Mouse (Mus musculus): ENCODE measurements around the gene Bcap29.

Gene Bcap29

DNA sequence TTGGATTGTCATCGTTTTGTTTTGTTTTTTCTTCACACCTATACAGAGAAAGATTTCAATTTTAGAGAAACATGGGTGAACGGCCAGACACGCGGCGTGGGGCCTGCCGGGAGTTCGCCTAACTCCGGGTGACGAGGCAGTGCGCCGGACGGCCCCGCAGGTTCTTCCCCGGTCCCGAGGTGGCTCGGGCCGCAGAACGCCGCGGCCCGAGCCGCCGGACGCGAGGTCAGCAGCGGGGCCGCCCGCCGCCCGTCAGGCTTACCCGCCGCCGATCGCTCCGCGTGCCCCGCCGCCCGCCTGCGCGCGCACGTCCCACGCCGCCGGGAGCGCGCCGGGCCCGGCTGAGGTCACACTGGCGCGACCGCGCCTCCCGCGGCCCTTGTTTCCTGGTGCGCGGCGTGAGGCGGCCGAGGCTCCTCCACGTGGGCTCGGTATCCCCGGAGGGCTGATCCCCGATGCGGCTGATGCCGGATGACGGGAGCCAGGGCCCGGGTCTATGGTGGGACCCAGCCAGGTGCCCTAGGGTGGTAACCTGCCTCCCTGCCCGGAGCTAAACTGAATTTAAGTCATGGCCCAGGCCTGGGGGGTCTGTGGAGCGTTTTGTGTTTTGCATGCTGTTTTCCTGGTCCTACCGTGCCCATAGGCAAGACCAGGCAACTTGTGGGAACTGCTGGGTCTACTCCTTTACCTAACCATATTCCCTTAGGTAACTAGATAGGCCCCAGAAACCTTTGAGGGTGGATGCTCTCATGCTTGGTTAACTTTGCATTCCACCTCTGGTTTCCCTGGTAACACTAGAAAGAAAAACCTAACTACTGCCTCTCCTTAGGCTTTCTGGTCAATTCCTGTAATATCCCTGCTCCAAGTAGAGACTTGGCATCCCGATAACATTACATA is at the start of gene Bcap29:
TSS of gene Bcap29 (minus strand) at position 316 of the 897 bp plus-strand sequence.
- DNase-seq (ENCODE audit: low read depth, low spot score), result peak; percentile 65

DNA sequence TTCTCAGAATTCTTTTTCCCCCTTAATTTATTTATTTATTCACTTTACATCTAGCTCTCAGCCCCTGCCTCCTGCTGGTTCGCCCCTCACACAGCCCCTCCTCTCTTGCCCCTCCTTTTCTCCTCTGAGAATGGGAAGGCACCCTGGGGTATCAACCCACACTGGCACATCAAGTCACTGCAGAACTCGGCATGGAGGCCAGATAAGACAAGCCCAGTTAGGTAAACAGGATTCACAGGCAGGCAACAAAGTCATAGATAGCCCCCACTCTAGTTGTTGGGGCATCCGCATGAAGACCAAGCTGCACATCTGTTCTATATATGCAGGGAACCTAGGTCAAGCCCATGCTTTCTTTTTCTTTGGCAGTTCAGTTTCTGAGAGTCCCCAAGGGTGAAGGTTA is 32.7 kb upstream of the Bcap29 start:
- DNase-seq (ENCODE audit: low read depth, low spot score), result no peak

DNA sequence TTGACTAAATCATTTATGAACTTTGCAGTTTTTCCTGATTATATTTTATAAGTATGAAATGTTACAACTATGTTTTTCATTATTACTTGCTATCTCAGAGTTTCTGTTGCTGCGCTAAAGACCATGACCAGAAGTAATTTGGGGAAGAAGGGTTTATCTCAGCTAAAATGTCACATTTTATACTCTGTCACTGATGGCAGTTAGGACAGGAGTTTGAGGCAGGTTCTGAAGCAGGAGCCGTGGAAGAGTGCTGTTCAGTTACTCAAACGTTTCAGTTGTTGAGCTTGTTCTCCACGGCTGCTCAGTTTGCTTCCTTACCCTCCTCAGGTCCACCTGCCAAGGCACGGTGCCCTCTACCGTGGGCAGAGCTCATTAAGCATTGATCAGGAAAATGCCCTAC is 31.5 kb upstream of the Bcap29 start:
- no peak for DNase-seq (ENCODE audit: low read depth, low spot score)

- DNase-seq (ENCODE audit: low read depth, low spot score), result no peak
Observed at GRCm38 (mm10) chr12:31656841-31657240, 22.4 kb upstream of the Bcap29 start.

GRCm38 (mm10) chr12:31654965-31655477 is 20.6 kb upstream of the Bcap29 start:
- DNase-seq (ENCODE audit: low read depth, low spot score), result no peak

DNA sequence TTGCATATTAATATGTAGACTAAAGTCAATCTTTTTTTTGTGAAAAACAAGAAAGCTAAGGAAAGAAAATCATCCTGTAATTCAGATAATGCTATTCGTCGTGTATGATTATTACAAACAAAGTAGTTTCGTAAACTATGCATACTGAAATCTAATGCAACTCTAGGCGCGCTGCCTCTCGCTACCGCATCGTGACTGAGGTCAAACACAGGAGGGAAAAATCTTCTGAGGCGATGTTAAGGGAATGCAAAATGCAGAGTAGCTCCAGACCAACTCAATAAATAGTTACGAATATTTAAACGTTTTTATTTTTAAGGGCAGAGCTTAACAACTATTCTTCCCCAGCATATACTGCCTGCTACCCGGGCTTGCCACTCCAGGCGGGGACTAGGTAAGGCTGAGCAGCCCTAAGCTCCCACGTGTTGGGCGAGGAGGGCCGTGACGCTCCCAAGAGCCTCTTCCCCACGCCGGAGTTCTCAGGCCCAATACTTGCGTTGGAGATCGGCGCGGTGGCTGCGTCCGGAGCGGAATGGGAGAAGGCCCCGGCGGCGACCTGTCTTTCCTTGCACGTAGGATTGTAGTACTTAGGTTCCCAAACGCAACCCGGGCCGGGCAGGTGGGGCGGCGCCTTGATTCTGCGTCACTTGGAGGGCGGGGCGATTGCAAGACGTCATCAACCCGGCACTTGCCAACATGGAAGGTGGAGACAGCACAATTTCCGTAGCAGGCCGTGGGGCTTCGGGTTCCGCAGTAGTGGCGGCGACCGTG is 19.9 kb upstream of the Bcap29 start, which contains the start of the genes Dus4l and Cog5:
TSS of gene Dus4l (minus strand) at position 630 of the 768 bp plus-strand sequence.
TSS of gene Cog5 (plus strand) at position 673 of the 768 bp plus-strand sequence.
- DNase-seq (ENCODE audit: low read depth, low spot score), result peak; percentile 95

DNA sequence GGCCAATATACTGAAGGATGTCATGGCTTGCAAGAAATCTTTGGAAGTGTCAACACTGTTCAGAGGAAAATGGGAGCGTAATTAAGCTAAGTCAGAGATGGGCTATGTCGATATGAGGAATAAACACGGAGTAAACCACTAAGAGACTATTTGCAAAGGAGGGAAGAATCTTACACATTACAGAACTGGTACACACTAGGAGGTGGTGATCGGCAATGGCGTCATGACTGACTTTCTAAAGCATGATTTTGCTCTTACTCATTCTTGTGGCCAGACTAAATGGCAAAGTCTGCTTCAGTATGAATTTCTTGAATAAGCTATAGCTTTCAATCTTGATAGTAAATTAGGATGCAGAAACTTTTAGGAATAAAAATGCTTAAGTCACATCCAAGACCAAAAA is 19.2 kb upstream of the Bcap29 start:
- no peak for DNase-seq (ENCODE audit: low read depth, low spot score)

GRCm38 (mm10) chr12:31635240-31635607 is 766 bp upstream of the Bcap29 start:
- DNase-seq (ENCODE audit: low read depth, low spot score), result no peak

GRCm38 (mm10) chr12:31633970-31634342 is 502 bp downstream of the Bcap29 start:
- DNase-seq (ENCODE audit: low read depth, low spot score), result peak; percentile 54

GRCm38 (mm10) chr12:31628396-31628795 is 6.1 kb downstream of the Bcap29 start:
- peak; percentile 64 for DNase-seq (ENCODE audit: low read depth, low spot score)

DNA sequence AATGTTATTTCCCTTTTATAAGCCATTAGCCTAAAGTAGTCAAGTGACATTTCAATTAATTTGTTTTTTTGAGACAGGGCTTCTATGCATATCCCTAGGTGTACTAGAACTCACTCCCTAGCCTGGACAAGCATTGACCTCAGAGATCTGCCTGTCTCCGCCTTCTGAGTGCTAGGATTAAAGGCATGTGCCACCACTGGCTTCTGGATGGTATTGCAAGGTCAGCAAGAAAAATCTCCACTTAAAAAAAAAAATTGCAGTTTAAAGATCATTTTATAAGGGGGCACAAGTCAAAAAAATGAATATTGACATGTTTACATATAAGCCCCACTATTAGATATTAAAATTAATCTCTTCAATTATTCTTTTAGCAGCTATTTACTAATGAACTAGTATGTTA is 9.4 kb downstream of the Bcap29 start:
- no peak for DNase-seq (ENCODE audit: low read depth, low spot score)

- DNase-seq (ENCODE audit: low read depth, low spot score), result peak; percentile 75
Observed at GRCm38 (mm10) chr12:31620106-31620505, 14.4 kb downstream of the Bcap29 start.

- peak; percentile 44 for DNase-seq (ENCODE audit: low read depth, low spot score)
Observed at GRCm38 (mm10) chr12:31613353-31613752, 21.1 kb downstream of the Bcap29 start.

DNA sequence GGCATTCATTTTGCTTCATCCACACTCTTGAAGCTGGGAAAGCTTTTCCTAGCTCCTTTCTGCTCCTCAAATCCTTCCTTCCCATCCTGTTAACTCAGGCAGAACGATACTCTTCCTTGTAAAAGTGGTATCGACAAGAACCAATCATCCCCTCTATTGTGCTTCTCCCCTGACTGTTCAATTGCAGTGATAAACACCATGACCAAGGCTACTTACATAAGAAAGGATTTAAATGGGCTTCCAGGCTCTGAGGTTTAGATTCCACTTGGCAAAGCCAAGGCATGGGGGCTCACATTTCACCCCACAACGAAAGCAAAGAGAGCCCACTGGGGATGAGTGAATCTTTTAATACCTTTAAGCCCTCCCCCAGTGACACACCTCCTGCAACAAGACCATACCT is 26.3 kb downstream of the Bcap29 start:
- DNase-seq (ENCODE audit: low read depth, low spot score), result peak; percentile 88

DNA sequence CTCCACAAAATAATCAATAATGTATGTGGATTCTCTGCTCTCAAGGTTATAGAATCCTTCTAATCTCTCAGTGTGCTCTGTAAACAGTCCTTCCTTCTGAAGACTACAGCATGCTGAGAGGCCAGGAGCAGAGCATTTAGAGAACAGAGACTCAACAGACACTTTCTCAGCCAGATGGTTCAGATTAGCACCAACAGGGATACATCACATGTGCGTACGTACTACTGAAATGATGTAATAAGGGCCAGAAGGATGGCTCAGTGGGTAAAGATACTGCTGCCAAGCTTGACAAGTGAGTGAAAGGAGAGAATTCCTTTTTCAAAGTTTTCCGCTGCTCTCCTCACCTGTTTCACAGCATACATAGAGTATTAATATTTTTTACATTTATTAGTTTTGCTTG is 29.6 kb downstream of the Bcap29 start:
- no peak for DNase-seq (ENCODE audit: low read depth, low spot score)

GRCm38 (mm10) chr12:31603586-31603985 is 30.9 kb downstream of the Bcap29 start:
- DNase-seq (ENCODE audit: low read depth, low spot score), result no peak

GRCm38 (mm10) chr12:31594296-31594695 is 40.2 kb downstream of the Bcap29 start:
- DNase-seq (ENCODE audit: low read depth, low spot score), result no peak

DNA sequence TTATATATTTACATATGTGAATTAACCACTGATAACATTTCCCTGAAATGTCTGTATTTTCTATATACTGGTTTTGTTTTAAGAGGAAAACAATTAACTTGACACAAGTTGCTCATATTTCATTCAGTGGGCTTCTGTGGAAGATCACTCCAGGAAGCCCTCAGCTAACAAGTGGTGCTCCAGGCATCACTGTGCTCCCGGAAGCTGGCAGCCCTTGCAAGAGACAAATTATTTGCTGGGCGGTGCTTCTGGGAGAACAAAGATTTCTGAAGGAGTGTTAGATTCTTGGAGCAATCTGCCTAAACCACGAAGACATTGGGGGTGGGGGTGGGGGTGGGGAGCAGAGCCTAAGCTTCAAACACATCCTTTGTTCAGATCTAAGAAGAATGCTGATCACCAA is 42.4 kb downstream of the Bcap29 start:
- peak; percentile 23 for DNase-seq (ENCODE audit: low read depth, low spot score)

- no peak for DNase-seq (ENCODE audit: low read depth, low spot score)
Observed at GRCm38 (mm10) chr12:31583726-31584125, 50.7 kb downstream of the Bcap29 start.

DNA sequence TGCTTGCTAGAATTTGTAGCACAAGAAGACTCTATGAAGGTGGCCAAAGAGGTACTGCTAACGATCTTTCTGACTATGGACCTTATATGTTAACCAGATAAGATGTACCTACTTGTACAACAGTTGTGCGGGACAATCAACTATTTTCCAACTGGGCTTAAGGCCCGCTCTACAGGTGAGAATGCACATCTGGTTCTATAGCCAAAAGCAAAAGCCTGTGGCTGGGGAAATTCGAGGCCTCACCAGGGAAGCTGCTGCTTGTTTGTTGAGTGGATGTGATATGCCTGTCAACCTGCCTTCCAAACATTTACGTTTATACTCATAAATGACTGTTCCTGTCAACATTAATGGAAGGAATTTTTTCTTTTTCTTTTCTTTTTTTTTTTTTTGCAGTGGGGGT is 52.4 kb downstream of the Bcap29 start:
- no peak for DNase-seq (ENCODE audit: low read depth, low spot score)

DNA sequence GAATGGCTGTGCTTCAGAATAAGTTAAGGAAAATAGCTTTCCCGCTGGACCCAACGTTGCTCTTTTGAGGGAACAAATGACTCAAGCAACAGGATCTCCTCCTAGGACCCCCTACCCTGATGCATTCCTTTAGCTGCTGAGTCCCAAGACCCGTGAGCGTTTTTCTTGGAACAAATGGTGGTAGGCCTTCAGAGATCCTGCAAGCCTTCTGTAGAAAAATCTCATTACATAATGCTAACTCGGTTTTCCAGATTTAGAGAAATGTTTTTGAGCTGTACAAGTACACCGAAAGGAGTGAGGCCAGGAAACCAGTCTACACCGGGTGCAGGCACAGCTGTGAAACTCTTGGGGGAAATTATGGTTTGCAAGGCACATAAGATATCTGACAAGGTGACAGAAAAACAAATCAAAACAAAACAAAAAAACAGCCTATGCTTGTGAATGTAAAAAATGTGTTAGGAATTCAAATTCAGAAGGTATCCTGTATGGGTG is 53.1 kb downstream of the Bcap29 start:
- DNase-seq (ENCODE audit: low read depth, low spot score), result no peak

DNA sequence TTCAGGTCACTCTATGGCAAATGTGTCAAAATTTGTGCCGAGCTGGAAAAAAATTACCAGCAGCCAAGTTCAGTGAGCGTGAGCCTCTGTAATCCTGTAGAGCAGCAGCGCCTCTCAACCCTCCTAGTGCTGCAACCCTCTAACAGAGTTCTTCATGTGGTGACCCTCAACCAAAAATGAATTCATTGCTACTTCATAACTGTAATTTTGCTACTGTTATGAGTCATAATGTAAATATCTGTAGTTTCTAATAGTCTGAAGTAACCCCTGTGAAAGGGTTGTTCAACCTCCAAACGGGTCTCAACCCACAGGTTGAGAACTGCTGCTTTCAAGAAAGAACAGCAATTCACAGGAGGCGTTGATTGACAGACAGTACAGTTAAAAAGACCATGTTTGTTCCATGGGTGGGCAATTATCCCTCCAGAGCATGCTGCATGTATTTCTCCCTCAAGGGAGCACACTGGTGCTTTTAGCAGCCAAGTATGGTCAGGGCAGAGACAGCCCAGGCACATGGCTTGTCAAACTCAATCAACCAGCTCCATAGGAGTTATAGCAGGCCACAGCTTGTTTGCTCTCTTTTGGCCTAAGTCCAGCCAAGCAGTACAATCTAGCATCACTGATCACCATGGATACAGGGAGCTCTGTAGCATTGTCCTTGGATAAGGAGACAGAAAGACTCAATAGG is 53.7 kb downstream of the Bcap29 start:
- DNase-seq (ENCODE audit: low read depth, low spot score), result no peak
